Mouse (Mus musculus) splenic B cell, adult 2 months (primary cell): ENCODE data around the gene Hbs1l.
"Not testable (repeated sequence)": the region's sequence is repeated elsewhere in the genome, so short reads cannot be mapped to it uniquely, and the experiment has no call there.

Source experiments
- DNase-seq: peaks from one replicate; pipeline ENCODE4 v3.0.0-alpha.2; 2011; ENCODE audit warnings: low read depth, low spot score
- H3K27me3 ChIP-seq: 2 replicates; pipeline ENCODE4 v1.6.1; 2012; ENCODE audit warnings: mild to moderate bottlenecking, low read length, moderate library complexity, mixed read lengths; ENCODE audit not compliant: control insufficient read depth, poor library complexity, insufficient read depth, severe bottlenecking
- H3K36me3 ChIP-seq: 2 replicates; pipeline ENCODE4 v1.6.1; 2012; ENCODE audit warnings: mild to moderate bottlenecking, low read length, moderate library complexity, mixed read lengths; ENCODE audit not compliant: control insufficient read depth, poor library complexity, insufficient read depth, severe bottlenecking

Hbs1l gene

GRCm38 (mm10) chr10:21393390-21393789 is 97.6 kb downstream of the Hbs1l start:
- Histone ChIP-seq H3K36me3 (no peaks in the 10 kb centered on the region), H3K27me3 (no peaks in the 10 kb centered on the region)
- DNase-seq: no peak

- Histone ChIP-seq H3K27me3 (no peaks in the 10 kb centered on the region), H3K36me3 (no peaks in the 10 kb centered on the region)
- DNase-seq: peak; percentile 4
These were observed 99.8 kb downstream of the Hbs1l start for GRCm38 (mm10) chr10:21395426-21396139.

- not testable (repeated sequence) for H3K36me3 ChIP-seq, H3K27me3 ChIP-seq, DNase-seq
These were observed 103.2 kb downstream of the Hbs1l start for GRCm38 (mm10) chr10:21398873-21399425.

- H3K36me3 ChIP-seq: no peaks in the 10 kb centered on the region
- DNase-seq: no peak
- no peaks in the 10 kb centered on the region for H3K27me3 ChIP-seq
These were observed 103.8 kb downstream of the Hbs1l start for GRCm38 (mm10) chr10:21399622-21400021.

- Histone ChIP-seq H3K27me3 (no peaks in the 10 kb centered on the region), H3K36me3 (no peaks in the 10 kb centered on the region)
- DNase-seq: no peak
These were observed 104.3 kb downstream of the Hbs1l start for GRCm38 (mm10) chr10:21400031-21400430.

GRCm38 (mm10) chr10:21400453-21400852 is 104.7 kb downstream of the Hbs1l start:
- Histone ChIP-seq H3K27me3 (no peaks in the 10 kb centered on the region), H3K36me3 (no peaks in the 10 kb centered on the region)
- no peak for DNase-seq

- DNase-seq: no peak
- no peaks in the 10 kb centered on the region for H3K36me3 ChIP-seq
These were observed 105.5 kb downstream of the Hbs1l start for GRCm38 (mm10) chr10:21401259-21401658.

GRCm38 (mm10) chr10:21404822-21405221 is 109.0 kb downstream of the Hbs1l start:
- Histone ChIP-seq H3K36me3 (no peaks in the 10 kb centered on the region), H3K27me3 (no peaks in the 10 kb centered on the region)
- DNase-seq: no peak

More at GRCm38 (mm10) chr10:21401259-21401658, 105.5 kb downstream of the Hbs1l start:
- no peaks in the 10 kb centered on the region for H3K27me3 ChIP-seq

GRCm38 (mm10) chr10:21405707-21406534 is 110.1 kb downstream of the Hbs1l start:
- Histone ChIP-seq H3K36me3 (no peaks in the 10 kb centered on the region), H3K27me3 (no peaks in the 10 kb centered on the region)
- DNase-seq: no peak

- Histone ChIP-seq H3K27me3 (no peaks in the 10 kb centered on the region), H3K36me3 (no peaks in the 10 kb centered on the region)
- DNase-seq: no peak
These were observed 114.9 kb downstream of the Hbs1l start for GRCm38 (mm10) chr10:21410711-21411110.

GRCm38 (mm10) chr10:21411621-21412205 is 115.9 kb downstream of the Hbs1l start:
- no peaks in the 10 kb centered on the region for H3K36me3 ChIP-seq
- no peak for DNase-seq

GRCm38 (mm10) chr10:21415031-21415430 is 119.3 kb downstream of the Hbs1l start:
- Histone ChIP-seq H3K36me3 (no peaks in the 10 kb centered on the region), H3K27me3 (no peaks in the 10 kb centered on the region)
- no peak for DNase-seq

More at GRCm38 (mm10) chr10:21411621-21412205, 115.9 kb downstream of the Hbs1l start:
- H3K27me3 ChIP-seq: no peaks in the 10 kb centered on the region

- DNase-seq: no peak
- Histone ChIP-seq H3K27me3 (no peaks in the 10 kb centered on the region), H3K36me3 (no peaks in the 10 kb centered on the region)
These were observed 120.4 kb downstream of the Hbs1l start for GRCm38 (mm10) chr10:21416184-21416583.
